Mouse (Mus musculus): ENCODE data around the gene Olfr1178.

Olfr1178 gene

GRCm38 (mm10) chr2:88386762-88387161, at the start of gene Olfr1178:
TSS of gene Olfr1178 (plus strand) at chr2:88387062.
- no peak for DNase-seq (ENCODE audit: extremely low read depth, insufficient read length, low spot score)

GRCm38 (mm10) chr2:88346392-88346791, 40.5 kb upstream of the Olfr1178 start, which contains the start of gene Olfr1177-ps:
TSS of gene Olfr1177-ps (minus strand) at chr2:88346492.
- no peak for DNase-seq (ENCODE audit: extremely low read depth, insufficient read length, low spot score)

GRCm38 (mm10) chr2:88356304-88356703, 30.6 kb upstream of the Olfr1178 start:
- no peak for DNase-seq (ENCODE audit: extremely low read depth, insufficient read length, low spot score)

GRCm38 (mm10) chr2:88406353-88406752, 19.5 kb downstream of the Olfr1178 start, which contains the start of gene Olfr1179:
TSS of gene Olfr1179 (minus strand) at chr2:88406453.
- DNase-seq (ENCODE audit: extremely low read depth, insufficient read length, low spot score), result no peak

- DNase-seq (ENCODE audit: extremely low read depth, insufficient read length, low spot score), result no peak
Observed at GRCm38 (mm10) chr2:88419051-88419450, 32.2 kb downstream of the Olfr1178 start, which contains the start of gene Olfr1180. TSS of gene Olfr1180 (minus strand) at chr2:88419151.

GRCm38 (mm10) chr2:88426071-88426470, 39.2 kb downstream of the Olfr1178 start, which contains the start of gene Olfr1181:
TSS of gene Olfr1181 (minus strand) at chr2:88426171.
- no peak for DNase-seq (ENCODE audit: extremely low read depth, insufficient read length, low spot score)

- DNase-seq (ENCODE audit: extremely low read depth, insufficient read length, low spot score), result no peak
Observed at GRCm38 (mm10) chr2:88449031-88449430, 62.2 kb downstream of the Olfr1178 start, which contains the start of gene Gm13757. TSS of gene Gm13757 (minus strand) at chr2:88449131.
